Mouse (Mus musculus): ENCODE results near the gene Col19a1.

DNA sequence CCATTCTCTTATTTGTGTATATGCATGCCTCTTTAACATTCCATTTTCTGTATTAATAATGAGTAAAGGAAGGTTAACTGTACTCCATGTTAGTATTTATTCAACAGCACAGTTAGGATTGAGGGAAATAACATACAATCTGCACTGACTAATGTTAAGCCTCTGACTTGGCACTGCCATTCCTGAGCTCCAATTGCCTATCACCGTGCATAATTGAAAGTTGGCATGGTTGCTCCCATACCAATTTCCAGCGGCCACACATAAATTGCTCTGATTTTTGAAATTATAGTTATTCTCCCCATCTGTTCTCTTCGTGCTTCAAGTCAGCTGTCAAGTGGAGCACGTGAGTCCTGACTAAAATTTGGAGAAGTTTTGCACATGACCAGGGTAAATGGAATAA, 91.9 kb downstream of the Col19a1 start:
- no peak for TF ChIP-seq CTCF (IDR thresholded peaks at IDR 0.05; ENCODE audit: insufficient read depth, low read depth, low read length)
- no peak for TF ChIP-seq POLR2A (IDR thresholded peaks at IDR 0.05; ENCODE audit: insufficient read depth, low read depth, low read length)
